Mouse (Mus musculus) cortical plate, adult 2 months (tissue): Measurements from ENCODE around the gene Nfkbil1.

Experiments used
- CTCF ChIP-seq: fragments of 200-500 bp; IDR thresholded peaks from 2 replicates; pipeline ENCODE4 v1.5.1; 2011; ENCODE audit warnings: mild to moderate bottlenecking, control low read depth, low read length; ENCODE audit not compliant: insufficient read depth; ENCODE audit errors: extremely low read depth
- POLR2A ChIP-seq: fragments of 200-500 bp; IDR thresholded peaks from 2 replicates; pipeline ENCODE4 v1.6.1; 2011; ENCODE audit warnings: mild to moderate bottlenecking, low read length, control low read depth; ENCODE audit not compliant: insufficient read depth; ENCODE audit errors: extremely low read depth

- TF ChIP-seq CTCF (no peak), POLR2A (no peak)
These were observed 30.2 kb downstream of the Nfkbil1 start for GRCm38 (mm10) chr17:35205380-35205769.
